Mouse (Mus musculus) thymus, postnatal 14 days (tissue): ENCODE results near the gene Dennd4c.
A peak's percentile ranks its signal among the peaks of the same experiment; 100 is the strongest.
"Not testable (repeated sequence)": the region's sequence is repeated elsewhere in the genome, so short reads cannot be mapped to it uniquely, and the experiment has no call there.

ENCODE experiments used
- DNase-seq: peaks from one replicate; pipeline ENCODE4 v3.0.0; 2021

Dennd4c gene

DNA sequence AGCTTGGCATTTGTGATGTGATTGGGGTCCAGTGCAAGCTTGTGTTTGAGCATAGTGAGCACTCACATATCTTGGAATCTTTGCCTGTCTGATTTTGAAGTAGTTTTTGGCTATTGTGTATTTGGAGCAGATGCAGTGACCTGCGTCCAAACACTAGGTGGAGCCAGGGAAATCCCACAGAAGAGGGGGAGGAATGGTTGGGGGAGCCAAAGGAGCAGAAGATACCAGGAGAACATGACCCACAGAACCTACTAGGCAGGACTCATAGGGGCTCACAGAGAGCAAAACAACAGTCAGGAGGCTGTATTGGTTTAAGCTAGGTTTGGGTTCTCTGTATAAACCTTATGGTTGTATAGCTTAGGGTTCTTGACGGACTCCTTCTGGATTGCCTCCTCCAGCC is 62.2 kb downstream of the Dennd4c start:
- DNase-seq = peak; percentile 8

- no peak for DNase-seq
Observed at GRCm38 (mm10) chr4:86814850-86815249, 66.5 kb downstream of the Dennd4c start.

DNA sequence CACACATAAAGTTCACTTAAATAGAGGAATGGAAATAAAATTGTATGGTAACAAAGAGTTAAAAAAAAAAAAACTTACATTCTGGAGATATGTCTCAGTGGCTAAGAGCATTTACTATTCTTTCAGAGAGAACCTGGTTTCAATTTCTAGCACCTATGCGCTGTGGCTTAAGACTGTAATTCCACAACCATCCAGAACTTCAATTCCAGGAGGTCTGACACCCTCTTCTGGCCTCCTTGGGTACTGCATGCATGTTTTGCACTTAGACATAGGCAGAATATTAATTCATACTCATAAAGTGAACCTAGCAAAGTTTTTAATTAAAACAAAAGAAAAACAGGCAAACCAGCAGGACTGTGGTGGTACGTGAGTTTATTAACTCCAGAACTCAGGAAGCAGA is 74.8 kb downstream of the Dennd4c start:
- peak; percentile 58 for DNase-seq

GRCm38 (mm10) chr4:86825143-86825542 is 76.8 kb downstream of the Dennd4c start:
- no peak for DNase-seq

- no peak for DNase-seq
Observed at GRCm38 (mm10) chr4:86831896-86832295, 83.5 kb downstream of the Dennd4c start.

- DNase-seq = not testable (repeated sequence)
Observed at GRCm38 (mm10) chr4:86841141-86841540, 92.8 kb downstream of the Dennd4c start.

DNA sequence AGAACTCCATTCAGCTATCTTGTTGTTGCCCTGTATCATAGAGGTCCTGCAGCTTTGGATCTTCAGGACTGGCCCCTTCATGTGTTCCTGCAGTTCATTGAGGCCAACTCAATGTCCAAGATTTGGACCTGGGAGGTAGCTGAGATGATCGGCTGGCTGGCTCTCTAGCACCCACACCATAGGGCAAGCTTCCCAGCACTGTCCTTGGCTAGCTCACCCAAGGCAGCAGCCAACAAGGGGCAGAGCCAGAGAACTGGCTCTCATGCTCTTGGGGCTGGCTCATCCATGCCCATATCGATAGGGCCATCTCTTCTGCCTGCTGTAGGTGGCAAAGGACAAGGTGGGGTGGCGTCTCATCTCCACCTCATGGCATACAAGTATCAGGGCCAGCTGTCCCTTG is 97.0 kb downstream of the Dennd4c start:
- DNase-seq = no peak

- no peak for DNase-seq
Observed at GRCm38 (mm10) chr4:86847246-86847645, 98.9 kb downstream of the Dennd4c start.

GRCm38 (mm10) chr4:86851331-86851730 is 103.0 kb downstream of the Dennd4c start:
- no peak for DNase-seq

DNA sequence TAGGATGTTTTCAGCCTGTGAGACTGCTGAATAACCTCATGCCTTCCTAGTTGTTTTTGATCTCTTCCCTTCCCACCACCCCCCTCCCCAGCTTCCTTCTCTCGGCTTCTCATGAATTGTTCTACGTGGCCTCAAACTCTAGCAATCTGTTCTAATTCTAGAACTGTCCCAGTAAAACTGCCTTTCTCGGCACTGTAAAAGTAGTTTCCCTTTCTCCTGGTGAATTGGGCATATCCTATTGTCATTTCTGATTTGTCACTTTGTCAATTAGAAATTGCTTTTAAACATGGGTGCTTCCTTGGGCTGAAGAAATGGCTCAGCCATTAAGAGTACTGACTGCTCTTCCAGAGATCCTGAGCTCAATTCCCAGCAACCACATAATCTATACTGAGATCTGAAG is 103.7 kb downstream of the Dennd4c start:
- no peak for DNase-seq

DNA sequence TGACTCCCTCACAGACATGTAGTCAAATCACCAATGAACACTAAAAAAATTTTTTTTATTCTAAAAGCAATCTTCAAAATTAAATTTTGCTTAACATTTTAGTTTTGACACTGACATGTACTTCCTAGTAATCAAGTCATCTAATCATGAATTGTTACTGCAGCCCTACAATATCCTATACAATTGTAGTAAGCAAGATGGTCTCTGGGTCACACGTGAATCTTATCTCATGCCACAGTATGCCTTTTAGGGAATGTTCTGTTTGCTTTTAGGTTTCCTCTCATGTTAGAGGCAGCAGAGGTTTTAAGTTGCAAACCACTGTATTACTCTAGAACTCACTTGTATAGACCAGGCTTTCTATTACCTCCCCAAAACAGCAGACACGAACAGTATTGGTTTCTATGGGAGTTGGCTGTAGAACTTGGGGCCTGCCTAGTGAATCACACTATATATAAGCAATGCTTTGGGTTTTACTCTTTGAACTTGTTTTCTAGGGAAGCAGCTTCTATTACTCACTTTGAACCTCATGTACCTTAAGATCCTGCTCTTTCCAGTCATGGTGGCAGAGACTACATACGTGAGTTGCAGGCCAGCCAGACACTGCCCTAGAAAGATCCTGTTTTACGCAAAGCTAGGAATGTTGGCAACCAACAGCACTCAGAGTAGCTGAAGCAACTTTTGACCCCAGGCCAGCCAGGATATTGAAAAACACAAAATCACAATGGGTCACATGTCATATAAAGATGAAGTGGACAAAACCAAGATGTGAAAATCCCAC is 104.6 kb downstream of the Dennd4c start:
- no peak for DNase-seq

GRCm38 (mm10) chr4:86856304-86857112 is 108.2 kb downstream of the Dennd4c start:
- DNase-seq = no peak

DNA sequence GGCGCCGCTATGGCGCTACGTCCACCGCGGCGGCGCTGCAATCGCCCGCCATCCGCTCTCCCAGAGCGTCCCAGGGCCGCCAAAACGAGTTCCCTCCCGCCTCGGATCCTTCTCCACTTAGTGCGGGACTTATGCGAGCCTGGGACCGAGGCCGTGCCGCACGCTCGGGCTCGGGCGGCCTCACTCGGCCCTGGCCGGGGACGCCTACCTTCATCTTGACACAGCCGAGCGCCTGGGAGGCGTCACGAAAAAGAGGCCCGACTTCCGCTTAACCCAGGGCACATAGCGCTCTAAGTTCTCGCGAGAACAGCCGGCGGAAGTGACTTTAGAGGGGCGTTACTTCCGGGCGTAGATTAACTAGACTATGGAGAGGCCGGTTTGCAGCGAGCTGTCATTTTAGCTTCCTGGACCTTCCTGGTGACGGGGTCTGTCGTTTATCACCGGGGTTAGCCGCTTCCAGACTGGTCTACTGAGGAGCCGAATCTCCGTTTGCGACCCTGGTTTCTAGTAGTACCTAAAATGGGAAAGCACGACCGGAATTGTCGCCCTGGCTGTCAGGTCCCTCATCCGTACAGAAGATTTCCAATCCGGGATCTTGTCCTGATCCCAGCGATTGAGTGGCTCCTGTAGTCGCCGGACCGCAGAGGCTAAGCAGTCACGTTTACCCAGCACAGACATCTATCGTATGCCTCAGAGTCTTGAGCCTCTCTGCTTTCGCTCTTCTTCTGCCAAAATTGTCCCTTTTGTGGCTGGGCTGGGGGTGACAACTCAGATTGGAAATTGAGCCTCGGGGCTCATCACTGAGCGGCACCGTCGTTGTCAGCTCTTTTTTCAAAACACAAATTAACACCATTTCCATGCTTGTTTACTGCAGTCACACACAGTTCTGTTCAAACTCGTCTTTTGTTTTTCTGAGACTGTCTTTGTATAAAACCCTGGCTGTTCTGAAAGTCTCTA is 109.0 kb downstream of the Dennd4c start, which contains the start of gene Rps6:
TSS of gene Rps6 (minus strand) at position 300 of the 957 bp plus-strand sequence.
- DNase-seq = peak; percentile 95

DNA sequence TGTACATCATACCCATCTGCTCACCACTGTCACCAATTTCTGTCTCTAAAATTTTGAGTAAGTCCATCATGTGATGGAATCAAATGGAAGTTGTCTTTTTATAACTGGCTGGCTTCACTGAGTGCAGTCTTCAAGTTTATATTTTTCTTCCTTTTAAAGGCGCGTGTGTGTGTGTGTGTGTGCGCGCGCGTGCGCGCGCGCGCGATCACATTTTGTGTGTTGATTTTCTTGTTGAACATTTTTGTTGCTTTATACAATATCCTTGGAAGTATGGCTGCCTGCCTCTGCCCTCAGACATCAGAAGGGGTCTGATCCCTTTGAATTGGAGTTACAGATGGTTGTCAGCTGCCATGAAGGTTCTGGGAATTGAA is 109.7 kb downstream of the Dennd4c start:
- peak; percentile 10 for DNase-seq

DNA sequence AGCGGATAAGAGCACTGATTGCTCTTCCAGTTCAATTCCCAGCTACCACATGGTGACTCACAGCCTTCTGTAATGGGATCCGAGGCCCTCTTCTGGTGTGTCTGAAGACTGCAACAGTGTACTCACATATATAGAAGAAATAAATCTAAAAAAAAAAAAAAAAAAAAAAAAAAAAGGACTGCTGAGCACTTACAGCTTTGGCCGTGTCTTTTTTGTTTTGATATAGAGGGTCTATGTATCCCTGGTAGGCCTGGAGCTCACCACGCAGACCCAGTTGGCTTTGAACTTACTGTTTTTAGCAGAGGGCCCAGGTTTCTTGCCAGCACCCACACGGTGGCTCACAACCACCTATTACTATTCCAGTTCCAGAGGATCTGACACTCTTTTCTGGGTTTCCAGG is 115.7 kb downstream of the Dennd4c start:
- DNase-seq = no peak

- no peak for DNase-seq
Observed at GRCm38 (mm10) chr4:86871988-86872387, 123.6 kb downstream of the Dennd4c start.

DNA sequence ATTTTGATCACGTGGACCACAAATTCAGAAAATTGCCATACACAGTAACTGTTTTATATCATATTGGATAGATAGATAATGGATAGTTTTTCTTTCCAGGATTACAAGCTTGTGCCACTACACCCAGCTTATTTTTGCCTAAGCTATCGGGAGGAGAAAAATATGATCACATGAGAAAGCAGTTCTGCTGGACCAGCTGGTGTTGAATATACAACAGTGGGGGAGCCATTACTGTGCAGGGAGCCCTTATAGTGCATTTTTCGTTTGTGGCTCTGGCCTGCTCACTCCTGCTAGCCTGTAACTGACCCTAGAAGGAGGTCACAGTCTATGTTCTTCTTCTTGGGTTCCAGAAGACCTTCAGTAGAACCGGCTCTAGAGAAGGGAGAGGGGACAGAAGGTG is 124.7 kb downstream of the Dennd4c start:
- no peak for DNase-seq

GRCm38 (mm10) chr4:86874146-86874847 is 125.9 kb downstream of the Dennd4c start, which contains the start of gene Acer2:
Gene Acer2, plus strand, starts transcription at chr4:86874396.
- peak; percentile 96 for DNase-seq

DNA sequence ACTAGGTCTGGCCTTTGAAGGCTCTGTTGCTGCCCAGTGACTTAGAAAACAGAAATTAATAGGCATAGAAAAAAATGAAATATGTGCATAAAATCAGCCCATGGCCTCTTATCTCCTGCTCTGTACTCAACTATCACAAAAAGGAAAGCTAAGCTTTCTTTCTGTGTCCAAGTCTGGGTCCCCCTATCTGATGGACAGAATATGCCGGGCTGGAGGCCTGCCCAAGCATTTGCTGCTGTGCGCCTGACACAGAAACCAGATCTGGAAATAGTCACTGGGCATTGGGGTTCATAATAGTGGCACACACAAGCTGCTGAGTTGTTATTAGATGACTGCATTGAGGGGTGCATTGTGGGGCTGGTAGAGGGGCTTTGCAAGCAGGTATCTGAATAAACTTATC is 131.1 kb downstream of the Dennd4c start:
- no peak for DNase-seq

DNA sequence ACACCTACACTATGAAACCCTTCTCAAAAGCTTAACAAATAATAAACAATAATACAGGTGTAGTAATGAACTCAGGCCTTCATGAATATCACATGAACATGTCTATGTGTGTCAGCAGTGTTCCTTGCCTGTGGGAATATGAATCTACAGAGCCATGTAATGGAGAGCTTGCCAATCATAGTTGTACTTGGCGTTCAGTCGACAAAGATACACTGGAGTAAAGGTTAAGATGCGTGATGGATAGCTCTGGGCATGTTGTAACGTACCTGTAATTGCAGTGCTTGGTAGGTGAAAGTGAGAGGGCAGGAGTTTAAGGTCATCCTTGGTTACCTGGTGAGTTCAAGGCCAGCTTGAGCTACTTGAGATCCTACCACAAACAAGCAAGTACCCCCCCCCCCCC is 132.8 kb downstream of the Dennd4c start:
- DNase-seq = no peak

DNA sequence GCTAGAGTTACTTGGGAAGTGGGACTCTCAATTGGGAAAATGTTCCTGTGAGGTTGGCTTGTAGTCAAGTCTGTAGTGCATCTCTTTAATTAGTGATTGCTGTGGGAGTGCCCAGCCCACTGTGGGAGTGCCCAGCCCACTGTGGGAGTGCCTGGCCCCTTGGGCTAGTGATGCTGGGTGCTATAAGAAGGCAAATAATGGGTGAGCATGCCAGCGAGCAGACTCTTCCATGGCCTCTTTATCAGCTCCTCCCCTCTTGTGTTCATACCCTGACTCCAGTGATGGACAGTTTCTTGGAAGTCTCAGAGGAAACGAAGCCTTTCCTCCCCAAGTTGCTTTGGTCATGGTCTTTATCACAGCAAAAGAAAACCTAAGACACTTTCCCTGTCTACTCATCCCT is 134.1 kb downstream of the Dennd4c start:
- no peak for DNase-seq

GRCm38 (mm10) chr4:86884945-86885344 is 136.6 kb downstream of the Dennd4c start:
- DNase-seq = peak; percentile 75
